In the genomic region with DNA sequence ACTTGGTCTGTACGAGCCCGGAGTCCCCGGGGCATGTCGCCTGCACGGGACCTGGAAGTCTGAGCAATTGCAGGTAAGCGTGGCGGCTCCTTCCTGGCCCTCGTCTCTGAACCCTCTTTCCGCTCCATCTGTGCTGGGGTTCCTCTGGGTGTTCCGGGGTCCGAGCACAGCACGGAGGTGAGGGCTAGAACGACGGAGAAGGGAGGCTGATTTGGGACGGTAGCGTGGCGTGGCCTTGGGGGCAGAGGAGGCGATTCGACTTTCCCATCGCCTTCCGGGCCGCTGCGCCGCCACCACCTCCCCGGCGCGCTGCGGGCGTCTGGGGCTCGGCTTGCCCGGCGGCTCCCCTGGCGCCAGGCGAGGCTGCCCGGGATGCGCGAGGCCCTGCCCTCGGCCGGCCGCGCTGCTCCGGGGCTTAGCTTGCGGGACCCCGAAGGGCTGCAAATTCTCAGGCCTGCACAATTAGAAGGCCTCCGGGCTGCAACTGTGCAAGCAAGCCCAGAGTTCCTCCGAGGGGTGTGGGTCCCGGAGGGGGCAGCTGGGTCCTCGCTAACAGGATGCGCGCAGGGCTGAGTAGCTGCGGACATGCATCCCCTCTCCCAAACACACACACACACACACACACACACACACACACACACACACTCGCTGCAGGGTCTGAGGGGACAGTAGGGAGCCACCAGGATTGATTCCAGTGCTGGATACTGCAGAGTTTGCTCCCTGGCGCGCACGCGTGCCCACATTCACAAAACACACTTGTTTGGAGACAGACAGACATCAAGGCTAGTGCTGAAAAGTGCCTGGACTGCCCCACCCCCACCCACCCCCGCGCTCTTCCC, we compare ENCODE assay signal across 8 mouse cellular contexts. TPM values are rescaled to one million over a fixed set of nuclear protein-coding genes. Genes with fewer than 3 reads are reported as not detected.
A peak's percentile ranks its signal among the peaks of the same experiment; 100 is the strongest.
DNase-seq lines count a peak whose midpoint lies in the region; ATAC-seq lines count a peak whose summit lies in the region.

No protein-coding gene starts in this region.

- H3K9me3 ChIP-seq in kidney, embryonic 15.5 days (replicated peaks): no peaks in the 10 kb centered on the region

- peak overlapping the region; percentile 91 for H3K27ac ChIP-seq in kidney, embryonic 15.5 days

- H3K36me3 ChIP-seq in kidney, embryonic 15.5 days: peaks cover 19% of the 10 kb centered on the region; the same call in 1 of the 2 replicates

- peak overlapping the region; percentile 97 for H3K4me2 ChIP-seq in kidney, embryonic 15.5 days

- peak; percentile 52 for ATAC-seq in kidney, embryonic 15.5 days (replicated peaks; ENCODE audit: low FRiP score)

- WGBS in kidney, embryonic 15.5 days: under 1% methylated on average over 49 of the region's 58 CpGs

- peaks cover 64% of the 10 kb centered on the region for H3K4me1 ChIP-seq in kidney, embryonic 15.5 days

- peak overlapping the region; percentile 85 for H3K9ac ChIP-seq in kidney, embryonic 15.5 days

- peak; percentile 54 to 61 for DNase-seq in thymus, adult 18-20 months
- no peak for DNase-seq in thymus, postnatal 0 days (ENCODE audit: low spot score)
- peak; percentile 52 for DNase-seq in cerebellum, adult 9-10 months
- DNase-seq in heart, adult 18-20 months: peak; percentile 52 to 72
- peak; percentile 60 to 71 for DNase-seq in lung, postnatal 4 days
- DNase-seq in spleen, adult 12 weeks (ENCODE audit: low spot score): peak; percentile 43
- DNase-seq in B cell, adult 2 months: no peak

- no peaks in the 10 kb centered on the region; the same call in 1 of the 2 replicates for H3K27me3 ChIP-seq in kidney, embryonic 15.5 days

- peak overlapping the region; percentile 75 for H3K4me3 ChIP-seq in kidney, embryonic 15.5 days (replicated peaks)

RNA-seq across cellular contexts. Expression of gene Itpkb, which starts 0.6 kb away (rescaled TPM):
- polyA plus RNA-seq in thymus, postnatal 0 days (2015; fragmentation: Nextera tagmentation; extraction: Ambion mirVana): 12.4 and 17.6 TPM in 2 replicates
- 10 to 100 TPM; 36.7 to 51.5 TPM for total RNA-seq in heart, adult 18-20 months (2021)
- 8.8 and 9.4 TPM in 2 replicates for polyA plus RNA-seq in kidney, embryonic 15.5 days (2015; fragmentation: Nextera tagmentation; extraction: Ambion mirVana)

Comparison
In these comparisons a context has a peak if more than half of its experiments do, and no peak if none do; other contexts are left out.
1. DNase-seq: peak in thymus, adult 18-20 months (2 of 2), cerebellum, adult 9-10 months (single experiment), heart, adult 18-20 months (2 of 2), lung, postnatal 4 days (2 of 2) and spleen, adult 12 weeks (single experiment); none in thymus, postnatal 0 days (single experiment) and B cell, adult 2 months (0 of 2).